Mouse (Mus musculus) B cell, adult (primary cell): ENCODE measurements around the gene Tmem255b. TPM values are rescaled to one million over a fixed set of nuclear protein-coding genes. Genes with fewer than 3 reads are reported as not detected.

Experiments used
- total RNA-seq: library from RNA; stranded (reverse); gene quantifications from 4 replicates; pipeline ENCODE4 v1.2.4, GENCODE M21; 2023; ENCODE audit not compliant: inconsistent age

The Tmem255b gene
- total RNA-seq: not detected in 4 replicates

GRCm38 (mm10) chr8:13434889-13435288 lies at the start of gene Tmem255b:
Gene Tmem255b, plus strand, starts transcription at chr8:13435189.

DNA sequence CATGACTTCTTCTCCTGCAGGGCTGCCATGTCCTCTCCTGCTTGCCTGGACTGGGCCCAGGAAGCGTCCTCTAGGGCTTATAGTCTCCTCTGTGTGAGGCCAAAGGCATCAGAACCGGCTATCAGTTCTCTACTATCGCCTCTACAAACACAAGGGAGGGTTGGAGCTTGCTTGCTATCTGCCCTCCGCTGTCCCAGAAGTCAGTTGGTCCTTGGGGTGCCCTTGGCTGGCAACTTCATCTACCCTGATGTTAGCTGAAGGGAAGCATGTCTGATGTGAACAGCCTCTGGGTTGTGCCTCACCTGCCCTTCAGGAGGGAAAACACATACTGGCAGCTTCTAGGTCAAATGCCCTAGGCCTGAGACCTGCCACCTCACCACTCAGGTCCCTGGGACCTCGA lies 38.3 kb upstream of the Tmem255b start, which contains the start of gene Atp4b:
Gene Atp4b (minus strand): TSS at position 101 of the 400 bp plus-strand sequence.

DNA sequence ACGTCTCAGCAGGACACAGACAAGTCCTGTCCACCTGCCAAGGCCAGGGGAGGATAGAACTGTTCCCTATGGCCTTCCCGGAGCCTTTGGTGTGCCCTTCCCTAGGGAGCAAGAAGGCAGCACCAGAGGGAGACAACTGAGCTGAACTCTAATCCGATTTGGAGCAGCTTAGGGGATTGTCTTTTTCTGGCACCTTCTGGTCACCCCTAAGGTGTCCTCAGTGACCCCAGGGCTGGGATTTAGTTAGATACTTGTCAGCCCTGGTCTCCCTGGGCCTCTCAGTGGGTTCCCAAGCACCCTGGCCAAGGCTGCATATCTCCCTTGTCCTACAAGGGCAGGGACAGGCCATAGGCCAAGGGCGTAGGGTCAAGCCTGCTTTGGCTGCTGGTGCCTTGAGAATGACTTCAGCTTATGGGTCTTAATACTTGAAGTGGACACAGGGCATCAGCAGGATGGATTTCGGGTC lies 30.3 kb upstream of the Tmem255b start, which contains the start of gene Grk1:
Gene Grk1 (plus strand): TSS at position 416 of the 466 bp plus-strand sequence.

DNA sequence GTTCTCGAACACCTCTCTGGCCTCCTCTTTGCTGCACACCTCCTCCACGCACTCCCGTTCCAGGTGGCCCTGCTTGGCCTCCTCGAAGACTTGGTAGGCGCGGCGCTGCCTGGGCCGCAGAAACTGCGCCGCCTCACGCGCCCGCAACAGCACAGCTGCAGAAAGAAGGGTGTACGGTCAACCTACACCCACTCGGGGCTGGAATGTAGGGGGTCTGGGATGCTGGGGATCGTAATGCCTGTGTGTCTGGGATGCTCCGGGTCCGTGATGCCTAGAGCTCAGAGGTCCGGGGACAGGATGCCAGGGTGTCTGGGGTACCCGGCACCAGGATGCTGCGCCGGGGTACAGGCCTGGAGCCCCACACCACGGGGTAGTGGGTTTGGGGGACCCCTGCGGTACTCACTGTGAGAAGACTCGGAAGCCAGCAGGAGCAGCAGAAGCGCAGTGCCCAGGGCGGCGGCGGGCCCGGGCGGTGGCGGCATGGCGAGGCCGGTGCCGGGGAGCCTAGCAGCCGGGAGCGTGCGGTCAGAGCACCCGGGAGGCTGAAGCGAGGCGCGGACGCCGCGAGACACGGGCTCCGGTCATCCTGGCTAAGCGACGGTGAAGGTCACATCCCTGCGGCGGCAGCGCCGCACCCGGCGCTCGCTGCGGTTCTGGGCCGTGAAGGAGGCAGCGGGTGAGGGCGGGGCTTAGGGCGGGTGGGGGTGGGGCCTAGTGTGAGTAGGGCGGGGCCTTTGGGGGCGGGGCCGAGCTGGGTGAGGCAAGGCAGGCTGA lies 59.1 kb downstream of the Tmem255b start, which contains the start of gene Gas6:
Gene Gas6 (minus strand): TSS at position 633 of the 774 bp plus-strand sequence.

Other genes with a start within 250 kb of the Tmem255b start
- not detected in 4 replicates for gene Grtp1, start 234.6 kb upstream of the Tmem255b start, total RNA-seq
- not detected in 4 replicates for gene Adprhl1, start 181.0 kb upstream of the Tmem255b start, total RNA-seq
- 11.8 to 12.9 TPM (median 11.9 TPM) in 4 replicates for gene Dcun1d2, start 147.1 kb upstream of the Tmem255b start, total RNA-seq
- gene Tmco3, start 147.0 kb upstream of the Tmem255b start, total RNA-seq: 12.6 to 16.3 TPM (median 14.7 TPM) in 4 replicates
- 19.7 to 30.6 TPM (median 27.2 TPM) in 4 replicates for gene Tfdp1, start 96.4 kb upstream of the Tmem255b start, total RNA-seq
- gene Atp4b, start 38.4 kb upstream of the Tmem255b start, total RNA-seq: not detected in 4 replicates
- gene Grk1, start 30.1 kb upstream of the Tmem255b start, total RNA-seq: not detected in 4 replicates
- 0.39 to 0.60 TPM (median 0.51 TPM) in 4 replicates for gene Gas6, start 59.3 kb downstream of the Tmem255b start, total RNA-seq
- gene 1700029H14Rik, start 127.3 kb downstream of the Tmem255b start, total RNA-seq: 5.5 to 9.2 TPM (median 7.3 TPM) in 4 replicates
- gene Rasa3, start 242.4 kb downstream of the Tmem255b start, total RNA-seq: 305 to 356 TPM (median 325 TPM) in 4 replicates